ENCODE assay signal across 9 mouse cellular contexts in the genomic region with DNA sequence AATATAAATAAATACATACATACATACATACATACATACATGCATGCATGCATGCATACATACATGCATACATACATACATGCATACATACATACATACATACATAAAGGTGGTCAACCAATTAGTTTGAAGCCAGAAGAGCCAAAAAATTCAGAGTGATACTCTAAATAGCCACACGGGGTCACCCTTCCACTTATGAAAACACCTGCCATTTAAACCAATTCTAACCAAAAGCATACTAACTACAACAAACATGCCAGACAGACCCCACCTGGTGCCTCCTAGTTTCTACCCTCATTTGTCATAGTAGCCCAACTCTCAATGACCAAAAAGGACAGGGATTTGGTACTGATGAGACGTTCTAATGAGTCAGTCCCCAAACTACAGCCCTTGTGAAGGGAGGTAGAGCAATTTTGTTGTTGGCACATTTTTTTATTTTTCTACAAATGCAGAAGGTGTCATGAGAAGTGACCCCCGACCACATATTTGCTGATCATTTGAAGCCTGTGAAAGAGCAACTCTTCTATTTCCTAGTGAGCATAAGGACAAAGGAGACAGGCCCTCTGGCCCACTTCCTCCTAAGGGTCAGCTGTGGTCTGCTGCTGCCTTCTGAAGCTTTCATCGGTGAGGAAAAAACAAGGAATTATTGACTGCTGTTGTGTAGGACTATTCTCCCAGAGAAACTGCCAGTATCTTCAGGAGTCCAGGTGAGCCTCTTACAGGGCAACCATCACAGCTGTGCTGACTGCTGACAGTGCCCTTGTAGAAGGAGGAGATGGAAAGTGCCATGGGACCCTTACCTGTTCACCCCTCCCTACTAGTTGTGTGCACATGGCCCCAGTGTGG. TPM values are rescaled to one million over a fixed set of nuclear protein-coding genes. Genes with fewer than 3 reads are reported as not detected.
A peak's percentile ranks its signal among the peaks of the same experiment; 100 is the strongest.
DNase-seq lines count a peak whose midpoint lies in the region; ATAC-seq and TF ChIP-seq lines count a peak whose summit lies in the region.
"Had no signal": no experiment of that assay in that cellular context is flagged by ENCODE, and none has a peak within 500 bp of the region (broad histone marks: within the 10 kb centered on the region; RNA-seq: fewer than 3 reads in every experiment).

No protein-coding gene starts in this region.

- peak; percentile 78 for TF ChIP-seq CTCF in gastrocnemius, adult 2 months (IDR thresholded peaks at IDR 0.05)

- H3K9ac ChIP-seq in hindbrain, embryonic 15.5 days = no peak overlapping the region
- no peak overlapping the region for H3K9ac ChIP-seq in midbrain, embryonic 12.5 days (replicated peaks)
- H3K9ac ChIP-seq: liver, embryonic 15.5 days had no signal

- H3K4me3 ChIP-seq in gastrocnemius, adult 2 months = no peak overlapping the region
- H3K4me3 ChIP-seq in hindbrain, embryonic 15.5 days = no peak overlapping the region
- H3K4me3 ChIP-seq in midbrain, embryonic 12.5 days = no peak overlapping the region
- H3K4me3 ChIP-seq: liver, embryonic 15.5 days had no signal

- H3K36me3 ChIP-seq in hindbrain, embryonic 15.5 days = no peaks in the 10 kb centered on the region
- no peaks in the 10 kb centered on the region for H3K36me3 ChIP-seq in midbrain, embryonic 12.5 days
- H3K36me3 ChIP-seq in splenic B cell, adult 2 months (ENCODE audit: control insufficient read depth, insufficient read depth, low read length, poor library complexity, severe bottlenecking) = no peaks in the 10 kb centered on the region
- H3K36me3 ChIP-seq: liver, embryonic 15.5 days had no signal

- no peak overlapping the region for H3K4me2 ChIP-seq in hindbrain, embryonic 15.5 days
- no peak overlapping the region for H3K4me2 ChIP-seq in midbrain, embryonic 12.5 days (replicated peaks)
- H3K4me2 ChIP-seq: liver, embryonic 15.5 days had no signal

- intact Hi-C loops in gastrocnemius, adult 2 months (cut with DNase I) = loop anchor here (1.0 to 10.0 kb wide), 4 partner anchors 143 to 491 kb away; no protein-coding TSS in a partner anchor

- H3K27ac ChIP-seq in gastrocnemius, adult 2 months = no peak overlapping the region
- no peak overlapping the region for H3K27ac ChIP-seq in hindbrain, embryonic 15.5 days (replicated peaks)
- no peak overlapping the region for H3K27ac ChIP-seq in midbrain, embryonic 12.5 days (replicated peaks)
- H3K27ac ChIP-seq: liver, embryonic 15.5 days had no signal

- WGBS in hindbrain, embryonic 15.5 days = 35% methylated on average over 4 of the region's 4 CpGs
- 43% methylated on average over 4 of the region's 4 CpGs for WGBS in midbrain, embryonic 12.5 days

- DNase-seq in gastrocnemius, adult 2 months = no peak
- DNase-seq in gastrocnemius, postnatal 4 days (ENCODE audit: low spot score in 2 of 2) = no peak
- peak; percentile 43 for DNase-seq in embryo, embryonic 9.5 days (ENCODE audit: extremely low spot score)
- peak; percentile 17 to 54 for DNase-seq in layer of hippocampus, postnatal 14 days (ENCODE audit: low spot score in 2 of 2)
- DNase-seq in splenic B cell, adult 2 months (ENCODE audit: low read depth, low spot score) = peak; percentile 85

- no peaks in the 10 kb centered on the region for H3K9me3 ChIP-seq in hindbrain, embryonic 15.5 days
- H3K9me3 ChIP-seq in midbrain, embryonic 12.5 days = no peaks in the 10 kb centered on the region
- H3K9me3 ChIP-seq: liver, embryonic 15.5 days had no signal

- peak; percentile 87 for ATAC-seq in activated CD4-positive, CD25-positive, alpha-beta regulatory T cell, adult 4 months
- peak; percentile 23; the same call in 1 of the 2 replicates for ATAC-seq in hindbrain, embryonic 15.5 days (ENCODE audit: low FRiP score, low read depth)
- peak; percentile 67 for ATAC-seq in midbrain, embryonic 12.5 days (ENCODE audit: low FRiP score, low read depth)

- H3K4me1 ChIP-seq in hindbrain, embryonic 15.5 days (replicated peaks) = no peaks in the 10 kb centered on the region
- no peaks in the 10 kb centered on the region for H3K4me1 ChIP-seq in midbrain, embryonic 12.5 days
- H3K4me1 ChIP-seq: liver, embryonic 15.5 days had no signal

- H3K27me3 ChIP-seq in hindbrain, embryonic 15.5 days = no peaks in the 10 kb centered on the region
- H3K27me3 ChIP-seq in midbrain, embryonic 12.5 days = no peaks in the 10 kb centered on the region
- no peaks in the 10 kb centered on the region for H3K27me3 ChIP-seq in splenic B cell, adult 2 months (ENCODE audit: control insufficient read depth, insufficient read depth, low read length, poor library complexity, severe bottlenecking)
- H3K27me3 ChIP-seq: liver, embryonic 15.5 days had no signal

RNA-seq across cellular contexts. Expression of a gene that starts 22.4 kb away (rescaled TPM):
- total RNA-seq in gastrocnemius, adult 2 months (2021) = not detected
- total RNA-seq in gastrocnemius, postnatal 4 days (2021) = not detected
- polyA plus RNA-seq in activated CD4-positive, CD25-positive, alpha-beta regulatory T cell, adult 4 months (2017; shearing (Covaris generic)) = not detected
- not detected in 2 replicates for polyA plus RNA-seq in hindbrain, embryonic 15.5 days (2015; fragmentation: Nextera tagmentation; extraction: Ambion mirVana)
- not detected for total RNA-seq in layer of hippocampus, postnatal 14 days (2021)
- not detected in 2 replicates for polyA plus RNA-seq in midbrain, embryonic 12.5 days (2016; fragmentation: Nextera tagmentation; extraction: Ambion mirVana)
- polyA plus RNA-seq: liver, embryonic 15.5 days had no signal

RNA-seq across cellular contexts. Expression of a gene that starts 49.6 kb away (rescaled TPM):
- 10 to 100 TPM; 21.7 to 25.5 TPM for total RNA-seq in gastrocnemius, adult 2 months (2021)
- 10 to 100 TPM; 50.8 to 54.9 TPM for total RNA-seq in gastrocnemius, postnatal 4 days (2021)
- 100 to 1,000 TPM; 110 to 119 TPM for polyA plus RNA-seq in activated CD4-positive, CD25-positive, alpha-beta regulatory T cell, adult 4 months (2017; shearing (Covaris generic))
- 22.7 and 23.7 TPM in 2 replicates for polyA plus RNA-seq in hindbrain, embryonic 15.5 days (2015; fragmentation: Nextera tagmentation; extraction: Ambion mirVana)
- total RNA-seq in layer of hippocampus, postnatal 14 days (2021) = 10 to 100 TPM; 12.3 to 14.7 TPM
- 94.6 and 99.8 TPM in 2 replicates for polyA plus RNA-seq in midbrain, embryonic 12.5 days (2016; fragmentation: Nextera tagmentation; extraction: Ambion mirVana)

Comparison
In these comparisons a context has a peak if more than half of its experiments do, and no peak if none do; other contexts are left out.
1. DNase-seq: peak in embryo, embryonic 9.5 days (single experiment), layer of hippocampus, postnatal 14 days (2 of 2) and splenic B cell, adult 2 months (single experiment); none in gastrocnemius, adult 2 months (single experiment) and gastrocnemius, postnatal 4 days (0 of 2).
2. ATAC-seq: peak in every context shown above with its lines; median percentile 87 in activated CD4-positive, CD25-positive, alpha-beta regulatory T cell, adult 4 months; 67 in midbrain, embryonic 12.5 days; 23 in hindbrain, embryonic 15.5 days.